Mouse (Mus musculus): ENCODE data around the gene Fmo6. TPM values are rescaled to one million over a fixed set of nuclear protein-coding genes. Genes with fewer than 3 reads are reported as not detected.

The Fmo6 gene
- total and polyA plus RNA-seq, 3 experiments: not detected

DNA sequence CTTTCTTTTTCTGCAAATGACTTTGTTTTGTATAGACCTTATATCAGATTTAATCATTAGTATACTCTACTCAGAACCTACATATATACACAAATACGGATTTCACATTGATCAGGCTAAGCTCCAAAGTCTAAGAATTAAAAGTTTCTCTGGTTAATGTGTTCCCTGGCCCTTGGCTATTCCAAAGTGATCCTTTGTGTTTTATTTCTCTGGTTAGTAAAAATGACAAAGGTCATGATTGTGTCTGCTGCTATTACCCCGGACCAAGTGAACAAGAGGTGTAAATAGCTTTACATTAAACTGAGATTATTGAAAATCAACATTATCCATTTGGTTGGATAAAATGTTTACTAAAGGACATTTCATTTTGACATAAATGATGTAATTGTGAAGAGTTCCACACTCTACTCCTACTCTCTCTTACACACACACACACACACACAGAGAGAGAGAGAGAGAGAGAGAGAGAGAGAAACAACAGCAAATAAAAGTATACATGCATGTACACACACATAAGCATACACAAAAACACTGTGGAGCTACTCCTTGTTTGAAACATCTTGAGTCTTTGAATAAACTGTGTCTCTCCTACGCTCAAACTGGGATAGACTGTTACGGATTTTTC, 22.3 kb downstream of the Fmo6 start:
- DNase-seq: no peak

DNA sequence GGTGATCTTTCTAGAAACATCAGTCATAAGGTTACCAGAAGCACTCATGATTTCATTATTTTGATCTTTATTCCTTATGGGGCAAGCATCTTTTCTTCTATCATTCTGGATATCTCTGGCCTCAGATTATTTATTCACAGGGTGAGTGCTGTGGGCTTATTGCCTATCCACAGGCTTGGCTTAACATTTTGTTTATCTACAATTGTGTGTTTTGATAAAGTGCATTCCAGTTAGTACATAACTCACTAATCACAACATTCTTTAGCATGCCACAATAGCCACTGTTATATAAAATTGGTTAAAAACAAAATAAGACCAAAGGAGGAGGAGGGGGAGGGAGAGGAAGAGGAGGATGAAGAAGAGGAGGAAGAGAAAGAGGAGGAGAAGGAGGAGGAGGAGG, 25.2 kb downstream of the Fmo6 start:
- no peak for DNase-seq

DNA sequence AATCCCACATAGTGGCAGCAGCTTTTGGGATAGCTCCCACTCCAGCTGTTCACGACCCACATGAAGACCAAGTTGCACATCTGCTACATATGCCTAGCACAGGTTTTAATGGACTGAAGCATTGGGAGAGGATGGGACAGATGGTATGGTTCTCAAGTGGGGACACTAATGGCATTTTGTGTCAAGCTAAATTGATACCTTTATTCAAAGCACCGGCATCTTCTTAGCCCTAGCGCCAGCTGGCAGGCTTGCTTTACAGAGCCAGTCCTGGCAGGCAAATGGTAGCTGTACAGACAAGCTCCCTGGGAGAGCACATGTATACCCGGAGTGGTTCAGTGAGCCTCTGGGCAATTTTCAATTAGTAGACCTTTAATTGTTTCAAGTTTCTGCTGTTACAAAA, 35.4 kb downstream of the Fmo6 start:
- no peak for DNase-seq

DNA sequence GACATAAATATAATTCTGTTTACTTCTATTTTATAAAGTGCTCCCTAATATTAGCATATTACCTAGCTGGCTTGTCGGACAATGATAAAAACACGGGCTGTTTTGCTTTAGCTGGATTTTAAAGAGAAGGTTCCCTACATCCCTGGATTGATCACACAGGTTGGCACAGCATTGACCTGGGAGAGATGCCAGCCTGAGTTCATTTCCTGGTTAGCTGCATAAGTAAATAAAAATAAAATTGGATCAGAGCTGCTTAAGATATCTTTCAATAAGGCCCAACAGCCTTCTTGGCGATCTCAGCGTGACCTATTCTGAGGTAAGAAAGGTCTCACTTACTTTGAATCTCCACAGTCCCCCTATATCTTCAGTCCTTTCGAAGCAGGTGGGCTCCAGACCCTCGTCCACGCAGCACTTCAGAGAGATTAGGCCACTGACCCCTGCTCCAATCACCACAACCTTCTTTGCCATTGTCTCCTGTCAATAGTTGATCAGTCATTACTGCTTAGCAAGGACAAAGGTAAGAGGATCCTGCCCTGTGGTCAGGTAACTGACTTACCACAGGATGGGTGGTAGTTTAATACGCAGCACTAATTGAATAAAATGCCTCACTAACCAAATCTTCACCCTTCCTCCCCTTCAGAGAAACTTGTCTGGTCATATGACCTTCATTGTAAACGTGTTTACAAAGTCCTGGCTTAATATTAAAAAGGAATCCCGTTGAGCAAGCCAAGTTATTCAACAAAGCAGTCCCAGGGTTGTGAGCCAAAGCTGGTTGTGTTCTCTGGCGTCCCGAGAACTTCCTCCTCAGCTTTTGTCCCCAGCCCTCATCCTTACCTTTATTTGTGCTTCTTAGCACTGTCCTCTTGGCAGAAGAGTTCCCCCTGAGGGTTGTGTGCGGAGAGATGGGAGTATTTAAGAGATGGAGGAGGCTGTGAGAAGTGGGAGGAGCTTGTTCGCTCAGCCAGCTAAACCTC, 39.2 kb downstream of the Fmo6 start, which contains the start of gene Fmo2:
Gene Fmo2 (minus strand): TSS at position 889 of the 974 bp plus-strand sequence.
- DNase-seq: peak; percentile 25

DNA sequence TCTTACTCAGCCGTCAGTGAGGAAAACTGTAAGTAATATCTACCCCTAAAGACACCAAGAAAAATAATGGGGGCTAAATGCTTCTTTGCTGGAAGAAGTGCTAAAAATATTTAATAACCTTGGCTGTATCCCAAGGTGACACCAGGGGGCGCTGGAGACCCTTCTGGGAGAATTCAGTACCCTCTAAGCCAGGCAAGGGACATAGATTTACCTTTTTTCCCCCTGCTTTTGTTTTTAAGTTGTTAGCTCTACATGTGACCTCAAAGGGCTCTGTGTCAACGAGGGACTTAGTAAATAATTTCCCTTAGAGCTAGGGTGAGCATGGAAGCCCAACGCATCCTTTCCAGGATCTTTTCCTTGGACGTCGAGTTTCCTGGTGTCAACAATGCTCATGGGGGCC, 41.4 kb downstream of the Fmo6 start:
- DNase-seq: peak; percentile 52

DNA sequence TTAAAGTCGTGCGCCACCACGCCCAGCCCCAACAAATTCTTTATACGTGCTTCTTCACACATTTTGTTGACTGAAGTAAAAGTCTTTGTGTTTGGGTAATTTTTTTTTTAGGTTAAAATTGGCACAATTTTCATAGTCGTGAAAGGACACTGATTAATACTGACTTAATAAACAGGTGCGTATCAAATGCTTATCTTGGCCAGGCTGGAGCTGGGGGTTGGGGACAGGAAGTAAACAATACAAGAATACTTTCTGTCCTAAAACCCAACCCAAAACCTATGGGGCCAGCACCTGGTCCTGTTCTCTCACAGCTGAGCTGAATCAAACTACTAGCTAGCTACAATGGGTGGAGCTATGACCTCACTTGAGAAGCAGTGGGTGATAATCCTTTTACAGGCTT, 44.3 kb downstream of the Fmo6 start:
- no peak for DNase-seq

DNA sequence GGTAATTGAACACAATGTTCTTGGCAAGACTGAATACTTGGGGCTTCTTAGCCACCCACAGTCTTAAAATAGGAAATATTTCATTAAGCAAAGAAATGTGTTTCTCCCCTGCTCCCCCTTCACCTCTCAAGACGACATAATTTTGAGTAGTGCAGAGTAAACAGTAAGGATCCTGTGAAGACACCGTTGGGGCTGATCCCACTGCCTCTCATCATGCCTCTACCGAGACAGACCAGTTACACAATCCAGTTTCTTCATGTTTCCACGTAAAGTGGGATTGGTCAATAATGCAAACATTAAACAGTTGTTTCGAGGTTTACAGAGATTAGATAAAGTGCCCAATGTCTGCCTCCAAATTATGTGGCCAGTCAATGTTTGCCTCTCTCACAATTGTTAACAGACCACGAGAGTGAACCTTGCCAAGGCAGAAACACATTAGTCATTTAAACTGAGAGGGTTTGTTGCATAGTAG, 45.3 kb downstream of the Fmo6 start:
- DNase-seq: peak; percentile 38

DNA sequence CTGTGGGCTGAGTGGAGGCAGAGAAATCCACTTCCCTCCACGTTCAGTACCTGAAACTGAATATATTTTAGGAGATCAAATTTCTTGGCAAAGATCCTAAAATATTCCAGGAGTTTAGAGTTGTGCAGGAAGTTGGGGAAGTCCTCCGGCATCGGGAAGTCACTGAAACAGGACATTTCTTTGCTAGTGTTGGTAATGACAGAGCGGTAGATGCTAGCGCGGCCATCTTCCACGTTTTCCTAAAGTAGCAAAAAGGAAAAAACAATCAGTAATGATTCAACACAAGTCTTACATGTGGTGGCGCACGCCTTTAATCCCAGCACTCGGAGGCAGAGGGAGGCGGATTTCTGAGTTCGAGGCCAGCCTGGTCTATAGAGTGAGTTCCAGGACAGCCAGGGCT, 48.7 kb downstream of the Fmo6 start:
- DNase-seq: no peak

DNA sequence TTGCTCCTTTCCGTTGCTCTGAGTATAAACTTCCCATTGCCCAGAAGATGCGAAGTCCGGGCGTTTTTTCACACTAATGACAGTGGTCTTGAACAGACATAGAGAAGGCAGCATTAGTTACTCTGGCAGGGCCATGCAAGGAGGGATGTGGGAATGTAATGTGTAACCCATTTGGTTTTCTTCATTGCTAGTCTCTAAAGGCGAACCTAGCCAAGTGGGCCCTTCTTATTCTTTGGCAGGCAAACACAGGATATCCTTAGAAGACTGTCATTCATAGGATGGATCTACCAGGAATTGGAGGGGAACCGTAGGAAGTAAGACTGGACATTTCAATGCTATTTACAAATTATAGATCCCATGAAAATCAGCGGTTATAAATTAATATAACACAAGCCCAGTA, 49.7 kb downstream of the Fmo6 start:
- DNase-seq: no peak

DNA sequence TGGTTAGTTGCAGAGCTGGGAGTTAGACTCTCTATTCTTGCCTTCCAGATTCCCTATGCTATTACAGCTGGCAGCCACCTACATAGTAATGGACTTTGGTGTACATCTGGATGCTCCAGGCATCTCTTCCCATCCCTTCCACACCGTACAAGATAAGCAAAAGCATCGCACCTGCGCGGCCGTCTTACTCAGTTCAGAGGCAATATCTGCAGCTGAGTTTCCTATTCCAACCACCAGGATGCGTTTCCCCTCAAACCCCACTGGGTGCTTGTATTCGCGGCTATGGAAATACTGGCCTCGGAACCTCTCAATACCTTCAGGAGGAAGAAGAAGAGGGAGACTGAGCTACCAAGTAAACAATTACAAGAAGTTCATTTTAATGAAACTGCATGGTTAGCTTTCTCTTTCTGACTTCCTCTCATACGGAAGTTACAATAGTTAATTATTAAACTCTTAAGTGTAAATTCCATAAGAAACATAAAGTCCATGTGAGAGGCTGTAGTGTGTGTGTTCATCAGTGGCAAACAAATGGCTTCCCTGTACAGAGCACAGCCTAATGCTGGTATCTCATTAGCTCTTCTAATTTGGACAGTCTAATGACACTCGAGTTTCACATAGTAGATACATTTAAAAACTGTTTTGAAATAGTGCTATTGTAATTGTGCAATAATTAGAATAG, 51.0 kb downstream of the Fmo6 start:
- DNase-seq: no peak

DNA sequence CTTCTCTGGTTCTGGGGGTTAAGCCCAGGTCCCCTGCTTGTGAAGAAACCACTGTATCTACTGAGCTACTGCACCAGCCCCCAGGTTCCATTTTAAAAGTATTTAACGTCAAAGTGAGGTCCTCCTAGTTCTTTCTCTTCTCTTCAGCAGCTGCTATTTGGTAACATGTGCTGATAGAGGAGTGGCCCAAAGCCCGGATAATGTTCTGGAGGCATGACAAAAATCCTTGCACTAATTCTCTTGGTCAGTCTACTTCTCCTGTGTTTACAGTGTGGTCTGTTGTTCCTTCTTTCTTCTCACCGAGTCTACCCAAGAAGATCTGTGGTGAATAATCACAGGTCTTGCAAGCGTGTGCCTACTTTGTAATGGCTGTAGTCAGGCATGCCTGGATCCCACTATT, 54.6 kb downstream of the Fmo6 start:
- no peak for DNase-seq

DNA sequence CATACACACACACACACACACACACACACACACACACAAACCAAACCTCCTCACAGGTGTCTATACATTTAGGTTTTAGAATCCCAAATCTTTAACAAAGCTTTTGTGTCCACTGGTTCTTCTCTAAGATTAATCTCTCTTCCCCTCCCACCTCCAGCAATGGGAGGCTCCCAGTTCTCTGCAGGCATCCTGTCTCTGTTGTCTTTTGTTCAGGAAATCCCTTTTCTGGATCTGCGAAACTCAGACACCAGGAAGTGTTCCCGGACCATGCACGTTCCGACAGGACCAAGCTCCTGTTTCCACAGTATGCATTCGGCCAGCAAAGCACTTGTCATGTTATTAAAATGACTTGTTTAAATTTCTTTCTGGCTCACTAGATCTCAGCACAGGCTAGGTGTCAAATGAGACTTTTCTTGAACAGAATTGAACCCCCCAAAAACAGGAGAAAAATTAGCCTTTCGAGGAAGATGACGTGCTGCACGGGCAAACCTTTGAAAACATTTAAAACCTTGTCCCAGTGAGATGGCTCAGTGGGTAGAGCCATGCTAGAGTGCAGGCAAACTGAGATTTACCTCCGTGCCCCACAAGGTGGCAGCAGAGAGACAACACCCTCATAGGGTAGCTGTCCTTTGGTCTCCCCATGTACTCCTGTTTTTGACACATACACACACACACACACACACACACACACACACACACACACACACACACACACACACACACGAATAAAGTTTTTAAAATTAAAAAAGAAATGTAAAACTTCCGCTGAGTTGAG, 57.5 kb downstream of the Fmo6 start:
- DNase-seq: peak; percentile 68

DNA sequence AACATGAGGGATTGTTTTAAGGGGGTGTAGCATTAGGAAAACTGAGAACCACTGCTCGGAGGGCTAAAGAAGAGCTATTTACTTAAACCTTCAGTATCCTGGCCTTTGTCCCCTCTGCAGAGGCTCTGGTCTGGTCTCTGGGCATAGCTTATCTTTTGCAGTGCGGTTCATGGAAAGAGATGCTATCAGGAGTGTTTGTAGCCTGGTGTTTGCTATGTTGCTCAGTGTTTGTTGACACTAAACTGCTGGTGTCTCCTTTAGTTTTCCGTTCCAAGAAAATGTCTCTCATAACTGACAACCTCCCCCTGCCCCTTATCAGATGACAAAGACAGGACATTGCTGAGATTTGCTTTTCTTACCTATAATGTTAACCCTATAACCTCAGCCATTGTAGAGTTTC, 62.2 kb downstream of the Fmo6 start:
- DNase-seq: no peak

DNA sequence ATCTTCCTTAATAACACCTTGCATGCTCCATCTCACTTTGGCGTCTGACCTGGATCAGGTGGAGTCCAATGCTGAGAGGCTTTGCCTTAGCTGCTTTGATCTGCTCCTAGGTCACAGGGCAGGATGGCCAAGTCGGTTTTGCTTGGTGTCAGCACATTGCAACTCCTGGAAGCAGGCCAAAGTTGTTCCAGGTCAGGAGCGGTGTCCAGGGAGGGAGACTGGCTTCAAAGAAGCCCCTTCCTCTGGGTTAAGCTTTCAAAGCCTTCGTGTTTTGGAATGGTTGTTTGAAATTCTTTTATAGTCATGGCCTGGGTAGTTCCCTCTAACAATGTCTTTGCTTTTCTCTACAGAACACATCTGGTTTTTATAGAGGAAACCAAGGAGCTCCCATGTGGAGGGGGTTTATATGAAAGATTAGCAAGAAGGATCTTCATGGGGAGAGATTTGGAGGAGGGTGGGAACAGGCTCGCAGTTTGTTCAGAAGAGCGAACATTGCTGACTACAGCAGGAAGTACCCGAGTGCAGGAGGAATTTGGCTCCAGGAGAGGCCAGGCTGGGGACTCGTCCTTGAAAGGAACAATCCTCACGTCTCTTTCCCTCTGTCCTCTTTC, 65.5 kb downstream of the Fmo6 start:
- peak; percentile 50 for DNase-seq

DNA sequence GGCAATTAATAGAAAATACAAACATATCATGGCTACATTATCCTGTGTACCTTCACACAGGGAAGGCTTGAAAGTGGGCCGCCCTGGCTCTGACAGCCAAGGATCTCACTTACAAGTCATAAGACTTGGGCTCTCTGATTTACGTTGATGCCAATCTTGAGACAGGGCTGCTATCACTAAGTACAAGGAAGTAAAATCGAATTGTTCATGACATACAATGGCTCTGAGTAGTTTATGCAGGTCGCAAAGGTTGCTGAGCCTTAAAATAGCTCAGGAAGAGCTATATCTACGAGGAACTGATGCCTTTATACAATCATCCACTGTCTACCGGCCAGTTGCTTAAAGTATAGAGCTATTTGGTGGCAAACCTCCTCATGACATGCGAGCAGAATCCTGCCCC, 66.3 kb downstream of the Fmo6 start:
- DNase-seq: no peak

DNA sequence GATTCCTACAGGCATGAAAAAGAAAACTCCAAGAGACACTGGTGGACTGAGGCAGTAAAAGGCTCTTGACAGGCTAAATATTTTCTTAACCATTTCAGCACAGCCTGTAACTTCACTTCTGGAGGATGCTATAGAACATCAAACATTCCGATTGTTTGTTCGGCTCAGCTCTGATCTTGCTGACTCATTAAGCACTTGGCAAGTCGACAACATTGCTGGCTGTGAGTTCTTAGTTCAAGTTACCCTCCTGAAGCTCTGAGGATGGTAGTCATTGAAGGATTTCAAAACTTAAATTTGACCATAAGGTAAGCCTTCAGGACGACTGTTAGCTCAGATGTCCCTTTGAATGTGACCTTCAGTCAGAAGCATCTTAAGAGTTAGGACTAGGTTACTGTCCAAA, 69.9 kb downstream of the Fmo6 start:
- no peak for DNase-seq

Other genes with a start within 250 kb of the Fmo6 start
- 100 to 1,000 TPM in 1 of 2 experiments, 10 to 100 TPM in 1; 92.4 to 229 TPM for gene Prrc2c, start 197.0 kb downstream of the Fmo6 start, total RNA-seq (2021)
- gene Prrc2c, start 197.0 kb downstream of the Fmo6 start, polyA plus RNA-seq (2012; rRNA removed): 27.8 and 43.9 TPM in 2 replicates
- 1 to 10 TPM; 1.2 to 2.1 TPM for gene Fmo4, start 123.5 kb downstream of the Fmo6 start, total RNA-seq (2021)
- gene Fmo4, start 123.5 kb downstream of the Fmo6 start, polyA plus RNA-seq (2012; rRNA removed): 0.17 and 0.46 TPM in 2 replicates
- gene Fmo1, start 70.9 kb downstream of the Fmo6 start, total RNA-seq (2021): 100 to 1,000 TPM; 241 to 652 TPM
- gene Fmo1, start 70.9 kb downstream of the Fmo6 start, polyA plus RNA-seq (2012; rRNA removed): 20.8 and 29.8 TPM in 2 replicates
- gene Fmo2, start 38.8 kb downstream of the Fmo6 start, total RNA-seq (2021): 10 to 100 TPM; 45.6 to 72.3 TPM
- 2.4 and 10.4 TPM in 2 replicates for gene Fmo2, start 38.8 kb downstream of the Fmo6 start, polyA plus RNA-seq (2012; rRNA removed)
- under 1 TPM in 1 of 2 experiments, not detected in 1; 0.75 TPM for gene Fmo3, start 47.0 kb upstream of the Fmo6 start, total RNA-seq (2021)
- not detected in 2 replicates for gene Fmo3, start 47.0 kb upstream of the Fmo6 start, polyA plus RNA-seq (2012; rRNA removed)
- gene Mroh9, start 148.2 kb upstream of the Fmo6 start, total RNA-seq (2021): not detected
- not detected in 2 replicates for gene Mroh9, start 148.2 kb upstream of the Fmo6 start, polyA plus RNA-seq (2012; rRNA removed)